Mouse (Mus musculus) ES-Bruce4 (cell line): ENCODE results near the gene Hagh. TPM values are rescaled to one million over a fixed set of nuclear protein-coding genes. Genes with fewer than 3 reads are reported as not detected.

Source experiments
- H3K27ac ChIP-seq: 2 replicates; pipeline ENCODE4 v1.5.1; 2012; ENCODE audit warnings: low read length, inconsistent platforms; ENCODE audit not compliant: insufficient read depth
- H3K27me3 ChIP-seq: 2 replicates; pipeline ENCODE4 v1.6.1; 2012; ENCODE audit warnings: mild to moderate bottlenecking, low read length, inconsistent platforms; ENCODE audit not compliant: control insufficient read depth, poor library complexity, insufficient read depth, severe bottlenecking
- H3K36me3 ChIP-seq: 2 replicates; pipeline ENCODE4 v1.6.1; 2012; ENCODE audit warnings: inconsistent platforms, mild to moderate bottlenecking, low read length, moderate library complexity; ENCODE audit not compliant: control insufficient read depth, poor library complexity, insufficient read depth, severe bottlenecking
- H3K4me1 ChIP-seq: one replicate; pipeline ENCODE4 v1.8.1; 2011; ENCODE audit warnings: low read length; ENCODE audit not compliant: control insufficient read depth, insufficient read depth
- H3K4me3 ChIP-seq: 2 replicates; pipeline ENCODE4 v1.5.1; 2011; ENCODE audit warnings: low read depth, mild to moderate bottlenecking, low read length
- H3K9ac ChIP-seq: 2 replicates; pipeline ENCODE4 v1.6.1; 2012; ENCODE audit warnings: low read depth, mild to moderate bottlenecking, inconsistent platforms; ENCODE audit not compliant: poor library complexity, severe bottlenecking
- H3K9me3 ChIP-seq: replicated peaks from 2 replicates; pipeline ENCODE4 v1.6.1; 2012; ENCODE audit warnings: mild to moderate bottlenecking, low read length, inconsistent platforms; ENCODE audit not compliant: control insufficient read depth, poor library complexity, insufficient read depth, severe bottlenecking
- CTCF ChIP-seq: IDR thresholded peaks from one replicate; pipeline ENCODE4 v1.8.1; 2011; ENCODE audit warnings: low read depth, low read length
- EP300 ChIP-seq: IDR thresholded peaks from 2 replicates; pipeline ENCODE4 v1.6.1; 2011; ENCODE audit warnings: low read depth, low read length; ENCODE audit not compliant: insufficient read depth
- POLR2A ChIP-seq: IDR thresholded peaks from one replicate; pipeline ENCODE4 v1.8.1; 2011; ENCODE audit warnings: low read length; ENCODE audit not compliant: insufficient read depth
- polyA plus RNA-seq: library from polyadenylated mRNA; stranded (reverse); fragments of >200 nt; gene quantifications from 2 replicates; pipeline ENCODE4 v1.2.4, GENCODE M21; 2011; ENCODE audit warnings: low read depth; ENCODE audit not compliant: missing spikeins, insufficient read depth, insufficient read length

Hagh gene
- polyA plus RNA-seq, 1 experiment, result 26.9 TPM

DNA sequence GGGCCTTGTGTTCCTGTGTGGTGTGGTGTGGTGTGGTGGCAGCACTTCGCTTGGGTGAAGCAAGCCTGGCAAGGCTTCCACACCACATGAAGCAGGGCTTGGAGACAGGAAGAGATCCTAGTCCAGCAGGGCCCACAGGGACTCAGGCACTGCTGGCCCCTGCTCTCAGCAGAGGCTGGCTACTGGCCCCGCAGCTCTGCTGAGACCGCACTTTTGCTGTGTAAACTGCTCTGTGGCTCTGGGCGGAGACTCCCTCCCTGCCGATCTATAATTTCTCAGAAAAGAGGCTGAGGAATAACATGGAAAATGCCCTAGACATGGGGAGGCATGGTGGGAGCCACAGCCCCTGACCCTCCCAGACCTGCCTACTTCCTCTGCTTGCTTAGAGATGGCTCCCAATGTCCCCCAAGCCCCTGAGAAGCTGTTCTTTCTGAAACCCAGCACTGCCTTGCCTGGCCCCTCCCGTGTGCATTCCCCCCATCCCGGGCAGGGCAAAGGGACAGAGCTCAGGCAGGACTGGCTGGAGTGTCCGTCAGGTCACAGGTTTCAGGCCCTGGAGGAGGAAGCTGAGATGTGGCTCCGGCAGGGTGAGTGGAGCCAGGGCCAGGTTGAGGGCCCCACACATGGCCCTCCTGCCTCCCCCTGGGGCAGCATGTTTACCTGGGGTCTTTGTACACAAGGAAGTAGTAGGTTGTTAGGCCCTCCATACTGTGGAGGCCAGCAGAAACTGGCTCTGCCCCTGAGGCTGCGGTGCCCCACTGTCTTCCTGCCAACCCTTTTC is 37.6 kb downstream of the Hagh start:
- Histone ChIP-seq H3K27ac (peak overlapping the region; percentile 31; the same call in 1 of the 2 replicates), H3K27me3 (no peaks in the 10 kb centered on the region), H3K9ac (peak overlapping the region; percentile 59), H3K4me3 (peak overlapping the region; percentile 63), H3K4me1 (peaks cover 2% of the 10 kb centered on the region), H3K9me3 (no peaks in the 10 kb centered on the region), H3K36me3 (no peaks in the 10 kb centered on the region)
- no peak for TF ChIP-seq EP300
- TF ChIP-seq CTCF, result no peak
- no peak for TF ChIP-seq POLR2A

DNA sequence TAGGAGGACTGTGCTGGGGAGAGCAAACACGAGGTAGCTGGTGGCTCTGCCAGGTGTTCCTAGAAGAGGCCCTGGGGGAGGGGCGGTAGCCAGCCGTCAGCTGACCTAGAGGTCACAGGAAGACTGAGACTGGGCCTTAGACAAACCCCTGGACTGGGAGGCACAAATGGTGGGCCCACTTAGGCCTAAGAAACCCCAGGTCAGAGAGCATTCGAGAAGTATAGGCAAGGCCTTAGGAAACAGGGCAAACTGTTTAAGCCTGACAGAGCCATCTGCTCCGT is 38.1 kb downstream of the Hagh start:
- H3K4me1 ChIP-seq, result peaks cover 2% of the 10 kb centered on the region

DNA sequence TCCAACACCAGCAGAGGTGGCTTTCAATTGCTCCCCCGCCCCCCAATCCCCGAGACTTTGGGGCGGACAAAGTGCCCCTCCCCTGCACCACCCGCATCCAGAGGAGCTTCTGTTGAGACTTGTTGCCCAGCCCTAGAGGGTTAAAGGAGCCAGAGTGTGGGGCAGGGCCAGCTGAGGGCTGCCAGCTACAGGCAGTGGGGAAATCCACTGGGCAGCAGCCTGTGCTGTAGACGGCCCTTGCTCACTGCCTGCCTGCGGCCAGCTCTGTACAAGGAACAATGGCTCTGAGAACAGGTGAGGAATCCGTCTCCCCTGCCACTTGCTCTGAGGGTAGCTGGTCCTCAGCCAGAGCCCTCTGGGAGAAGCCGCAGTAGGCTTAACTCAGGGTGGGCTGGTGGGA is 38.6 kb downstream of the Hagh start:
- no peak for TF ChIP-seq EP300
- no peak for TF ChIP-seq CTCF
- no peak for TF ChIP-seq POLR2A
- peak overlapping the region; percentile 59 for H3K9ac ChIP-seq
- 0 out of 2 replicates have a peak, but pooled peaks cover 1% of the 10 kb centered on the region for H3K36me3 ChIP-seq
- H3K27ac ChIP-seq, result 0 out of 2 replicates have a peak overlapping the region, but pooled peaks have one; percentile 13
- peak overlapping the region; percentile 63 for H3K4me3 ChIP-seq
- H3K4me1 ChIP-seq, result peaks cover 2% of the 10 kb centered on the region
- no peaks in the 10 kb centered on the region for H3K27me3 ChIP-seq
- H3K9me3 ChIP-seq, result no peaks in the 10 kb centered on the region

More for the DNA sequence above, 38.1 kb downstream of the Hagh start:
- peak overlapping the region; percentile 59 for H3K9ac ChIP-seq
- no peak for TF ChIP-seq CTCF
- peak; percentile 72 for TF ChIP-seq EP300
- no peaks in the 10 kb centered on the region for H3K36me3 ChIP-seq
- peak overlapping the region; percentile 63 for H3K4me3 ChIP-seq
- peak overlapping the region; percentile 31; the same call in 1 of the 2 replicates for H3K27ac ChIP-seq
- H3K9me3 ChIP-seq, result no peaks in the 10 kb centered on the region
- H3K27me3 ChIP-seq, result no peaks in the 10 kb centered on the region

DNA sequence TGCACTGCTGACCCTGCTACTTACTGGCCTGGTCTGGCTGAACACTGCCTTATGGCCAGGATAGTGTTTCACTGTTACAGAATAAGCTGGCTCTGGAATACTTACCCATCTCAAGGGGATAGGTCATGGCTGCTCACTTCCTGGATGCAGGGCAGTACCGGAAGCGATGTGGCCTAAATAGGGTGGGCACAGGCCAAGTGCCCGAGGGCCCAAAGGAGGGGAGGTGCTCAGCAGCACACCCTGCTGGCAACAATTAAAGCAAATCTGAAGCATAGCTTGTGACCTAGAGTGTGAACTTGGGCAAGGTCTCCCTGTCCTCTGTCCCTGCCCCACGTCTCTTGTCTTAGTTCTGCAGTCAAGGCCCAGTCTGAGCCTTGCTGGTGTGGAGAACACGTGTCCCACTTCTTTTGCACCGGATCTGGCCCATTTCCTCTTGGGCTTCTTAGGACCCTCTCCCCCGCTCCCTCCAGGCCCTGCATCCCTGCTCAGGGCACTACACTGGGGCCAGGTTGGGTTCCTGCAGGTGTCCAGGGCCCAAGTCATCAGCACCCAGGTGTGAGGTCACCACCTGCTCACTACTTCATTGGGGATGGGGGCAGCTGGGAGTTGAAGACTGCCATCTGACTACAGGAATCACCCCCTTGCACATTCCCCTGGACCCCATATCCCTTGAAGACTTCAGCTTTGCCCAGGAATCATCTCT is 41.9 kb downstream of the Hagh start:
- 0 out of 2 replicates have a peak, but pooled peaks cover 3% of the 10 kb centered on the region for H3K36me3 ChIP-seq
- peak; percentile 72 for TF ChIP-seq CTCF
- no peak for TF ChIP-seq POLR2A
- TF ChIP-seq EP300, result no peak
- no peaks in the 10 kb centered on the region for H3K9me3 ChIP-seq
- no peak overlapping the region for H3K27ac ChIP-seq
- peak overlapping the region; percentile 5 for H3K4me3 ChIP-seq
- H3K27me3 ChIP-seq, result no peaks in the 10 kb centered on the region
- no peak overlapping the region for H3K9ac ChIP-seq
- no peaks in the 10 kb centered on the region for H3K4me1 ChIP-seq

DNA sequence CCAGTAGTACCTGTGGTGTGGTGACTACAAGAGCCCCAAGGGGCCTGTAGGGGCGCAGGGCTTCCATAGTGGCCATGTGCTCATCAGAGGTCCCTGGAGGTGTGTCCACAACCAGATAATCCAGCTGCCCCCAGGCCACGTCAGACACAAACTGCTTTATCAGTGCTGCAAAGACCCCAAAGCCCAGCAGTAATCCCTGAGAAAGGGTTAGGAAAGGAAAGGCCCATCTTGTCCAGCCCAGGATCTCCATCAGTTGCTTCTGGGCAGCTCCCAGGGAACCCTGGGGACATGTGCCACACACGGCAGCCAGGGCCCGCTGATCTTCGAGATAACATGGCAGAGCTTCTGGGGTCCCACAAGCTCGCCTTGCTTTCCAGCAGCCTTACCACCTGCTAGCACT is 44.4 kb downstream of the Hagh start:
- Histone ChIP-seq H3K4me3 (no peak overlapping the region), H3K27ac (no peak overlapping the region)
- TF ChIP-seq CTCF, result no peak
- no peak for TF ChIP-seq EP300
- no peak for TF ChIP-seq POLR2A

More for the DNA sequence above, 44.4 kb downstream of the Hagh start:
- H3K4me1 ChIP-seq, result no peaks in the 10 kb centered on the region
- 0 out of 2 replicates have a peak, but pooled peaks cover 3% of the 10 kb centered on the region for H3K36me3 ChIP-seq
- no peak overlapping the region for H3K9ac ChIP-seq
- no peaks in the 10 kb centered on the region for H3K9me3 ChIP-seq
- no peaks in the 10 kb centered on the region for H3K27me3 ChIP-seq
